Mouse (Mus musculus): ENCODE results near the gene Zfp106. TPM values are rescaled to one million over a fixed set of nuclear protein-coding genes. Genes with fewer than 3 reads are reported as not detected.
A peak's percentile ranks its signal among the peaks of the same experiment; 100 is the strongest.
"Not testable (repeated sequence)": the region's sequence is repeated elsewhere in the genome, so short reads cannot be mapped to it uniquely, and the experiment has no call there.

Gene Zfp106
- polyA plus RNA-seq, 1 experiment from 2014 or later, result 22.7 TPM

GRCm38 (mm10) chr2:120571081-120571480 lies 7.4 kb upstream of the Zfp106 start:
- TF ChIP-seq EP300 (optimal IDR thresholded peaks at IDR 0.05), result no peak
- TF ChIP-seq CTCF (IDR thresholded peaks at IDR 0.05; ENCODE audit: low read depth), result no peak
- Histone ChIP-seq H3K4me1 (replicated peaks; ENCODE audit: control insufficient read depth, insufficient read depth) (no peaks in the 10 kb centered on the region), H3K27me3 (ENCODE audit: control insufficient read depth, insufficient read depth, low read length) (no peaks in the 10 kb centered on the region), H3K9me3 (ENCODE audit: control insufficient read depth, low read length) (no peaks in the 10 kb centered on the region), H3K4me3 (ENCODE audit: low read depth, low read length) (no peak overlapping the region), H3K36me3 (ENCODE audit: control insufficient read depth, insufficient read depth, low read length) (no peaks in the 10 kb centered on the region), H3K27ac (replicated peaks) (no peak overlapping the region), H3K9ac (ENCODE audit: low read length) (no peak overlapping the region), H3K4me2 (replicated peaks; ENCODE audit: low read depth) (no peak overlapping the region)
- 93% methylated on average over 3 of the region's 3 CpGs for WGBS
- DNase-seq (ENCODE audit: low spot score) (no peak), ATAC-seq (ENCODE audit: low FRiP score, low TSS enrichment) (no peak)

GRCm38 (mm10) chr2:120567798-120568320 lies 4.2 kb upstream of the Zfp106 start:
- WGBS, result under 1% methylated on average over 22 of the region's 22 CpGs
- TF ChIP-seq CTCF (IDR thresholded peaks at IDR 0.05; ENCODE audit: low read depth) (0 out of 2 replicates have a peak, but pooled peaks have one; percentile 25), EP300 (optimal IDR thresholded peaks at IDR 0.05) (no peak)
- DNase-seq (ENCODE audit: low spot score), result no peak
- H3K4me1 ChIP-seq (replicated peaks; ENCODE audit: control insufficient read depth, insufficient read depth), result no peaks in the 10 kb centered on the region
- no peaks in the 10 kb centered on the region for H3K36me3 ChIP-seq (ENCODE audit: control insufficient read depth, insufficient read depth, low read length)
- no peaks in the 10 kb centered on the region for H3K27me3 ChIP-seq (ENCODE audit: control insufficient read depth, insufficient read depth, low read length)
- H3K27ac ChIP-seq (replicated peaks), result peak overlapping the region; percentile 92
- peak; percentile 70 for ATAC-seq (ENCODE audit: low FRiP score, low TSS enrichment)
- no peaks in the 10 kb centered on the region for H3K9me3 ChIP-seq (ENCODE audit: control insufficient read depth, low read length)
- H3K9ac ChIP-seq (ENCODE audit: low read length), result peak overlapping the region; percentile 75
- H3K4me3 ChIP-seq (ENCODE audit: low read depth, low read length), result peak overlapping the region; percentile 70
- peak overlapping the region; percentile 69 for H3K4me2 ChIP-seq (replicated peaks; ENCODE audit: low read depth)

GRCm38 (mm10) chr2:120566886-120567797 lies 3.5 kb upstream of the Zfp106 start, which contains the start of gene Snap23:
Gene Snap23 (plus strand): TSS chr2:120567671.
- Histone ChIP-seq H3K4me3 (ENCODE audit: low read depth, low read length) (peak within 1 kb of the TSS; percentile 70), H3K27me3 (ENCODE audit: control insufficient read depth, insufficient read depth, low read length) (no peaks in the 10 kb centered on the region), H3K9me3 (ENCODE audit: control insufficient read depth, low read length) (no peaks in the 10 kb centered on the region), H3K9ac (ENCODE audit: low read length) (peak within 1 kb of the TSS; percentile 75), H3K4me1 (replicated peaks; ENCODE audit: control insufficient read depth, insufficient read depth) (no peaks in the 10 kb centered on the region), H3K36me3 (ENCODE audit: control insufficient read depth, insufficient read depth, low read length) (no peaks in the 10 kb centered on the region), H3K4me2 (replicated peaks; ENCODE audit: low read depth) (peak within 1 kb of the TSS; percentile 69), H3K27ac (replicated peaks) (peak within 1 kb of the TSS; percentile 92)
- peak; percentile 97 for ATAC-seq (ENCODE audit: low FRiP score, low TSS enrichment)
- TF ChIP-seq CTCF (IDR thresholded peaks at IDR 0.05; ENCODE audit: low read depth), result no peak
- no peak for TF ChIP-seq EP300 (optimal IDR thresholded peaks at IDR 0.05)
- WGBS, result under 1% methylated on average over 42 of the region's 42 CpGs
- peak; percentile 95 for DNase-seq (ENCODE audit: low spot score)

GRCm38 (mm10) chr2:120565363-120565762 lies 1.7 kb upstream of the Zfp106 start:
- Histone ChIP-seq H3K9me3 (ENCODE audit: control insufficient read depth, low read length) (no peaks in the 10 kb centered on the region), H3K27me3 (ENCODE audit: control insufficient read depth, insufficient read depth, low read length) (no peaks in the 10 kb centered on the region), H3K4me1 (replicated peaks; ENCODE audit: control insufficient read depth, insufficient read depth) (no peaks in the 10 kb centered on the region; the same call in 1 of the 2 replicates), H3K4me2 (replicated peaks; ENCODE audit: low read depth) (no peak overlapping the region), H3K4me3 (ENCODE audit: low read depth, low read length) (no peak overlapping the region), H3K9ac (ENCODE audit: low read length) (no peak overlapping the region), H3K36me3 (ENCODE audit: control insufficient read depth, insufficient read depth, low read length) (no peaks in the 10 kb centered on the region), H3K27ac (replicated peaks) (no peak overlapping the region)
- DNase-seq (ENCODE audit: low spot score) (no peak), ATAC-seq (ENCODE audit: low FRiP score, low TSS enrichment) (no peak)
- 74% methylated on average over 2 of the region's 2 CpGs for WGBS
- no peak for TF ChIP-seq CTCF (IDR thresholded peaks at IDR 0.05; ENCODE audit: low read depth)
- TF ChIP-seq EP300 (optimal IDR thresholded peaks at IDR 0.05), result no peak

- H3K36me3 ChIP-seq (ENCODE audit: control insufficient read depth, insufficient read depth, low read length); ATAC-seq (ENCODE audit: low FRiP score, low TSS enrichment); H3K4me1 ChIP-seq (replicated peaks; ENCODE audit: control insufficient read depth, insufficient read depth); H3K27ac ChIP-seq (replicated peaks); H3K27me3 ChIP-seq (ENCODE audit: control insufficient read depth, insufficient read depth, low read length); H3K4me2 ChIP-seq (replicated peaks; ENCODE audit: low read depth); DNase-seq (ENCODE audit: low spot score); H3K9me3 ChIP-seq (ENCODE audit: control insufficient read depth, low read length); H3K4me3 ChIP-seq (ENCODE audit: low read depth, low read length); H3K9ac ChIP-seq (ENCODE audit: low read length): not testable (repeated sequence)
- WGBS, result 81% methylated on average over 4 of the region's 4 CpGs
Measured at GRCm38 (mm10) chr2:120564548-120565188, 1.0 kb upstream of the Zfp106 start.

Data from stomach, postnatal 0 days (tissue).